Mouse (Mus musculus): Measurements from ENCODE around the gene Fam198a. TPM values are rescaled to one million over a fixed set of nuclear protein-coding genes. Genes with fewer than 3 reads are reported as not detected.

The Fam198a gene
- polyA plus RNA-seq (2012; ENCODE audit: insufficient read depth, low replicate concordance), result not detected in 2 replicates

DNA sequence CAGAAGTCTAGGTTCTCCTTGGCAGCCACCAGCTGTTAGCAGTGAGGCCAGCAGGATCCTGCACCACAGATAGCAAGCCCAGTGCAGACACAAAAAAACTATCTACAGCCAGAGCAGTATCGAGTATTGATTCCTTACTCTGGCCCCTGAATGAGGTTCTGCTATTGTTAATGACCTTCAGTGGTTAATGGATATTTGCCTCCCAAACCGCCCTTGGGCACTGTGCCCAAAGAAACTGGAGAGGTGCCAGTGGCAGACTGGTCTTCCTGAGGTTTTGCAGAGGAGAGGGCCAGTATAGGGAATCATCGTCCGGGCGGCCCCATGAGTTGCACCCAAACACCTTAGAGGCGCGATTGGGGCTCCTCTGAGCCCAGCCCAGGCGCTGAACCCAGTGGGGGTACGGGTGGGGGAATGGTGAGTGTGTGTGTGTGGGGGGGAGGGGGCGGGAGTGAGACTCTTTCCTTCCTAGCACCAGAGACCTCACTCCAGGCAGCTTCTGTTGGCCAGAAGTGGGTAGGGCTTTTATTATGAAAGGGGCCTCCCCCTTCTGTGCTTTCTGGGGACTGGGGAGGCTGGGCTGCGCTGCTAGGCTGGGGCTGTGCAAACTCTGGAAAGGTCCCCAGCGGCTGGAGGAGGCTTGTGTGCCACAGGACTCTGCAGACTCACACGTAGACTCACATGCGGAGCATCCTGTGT is at the start of gene Fam198a:
Fam198a (plus strand) TSS at position 571 of the 696 bp plus-strand sequence.
- Histone ChIP-seq H3K27me3 (replicated peaks) (peaks cover 22% of the 10 kb centered on the region), H3K4me3 (replicated peaks) (no peak within 1 kb of the TSS), H3K36me3 (replicated peaks; ENCODE audit: low read length) (no peaks in the 10 kb centered on the region), H3K4me1 (peaks cover 22% of the 10 kb centered on the region), H3K9me3 (no peaks in the 10 kb centered on the region)
- TF ChIP-seq GATA1 (IDR thresholded peaks at IDR 0.05; ENCODE audit: borderline replicate concordance, low read length) (no peak), FLI1 (IDR thresholded peaks at IDR 0.05; ENCODE audit: low read length) (no peak)

DNA sequence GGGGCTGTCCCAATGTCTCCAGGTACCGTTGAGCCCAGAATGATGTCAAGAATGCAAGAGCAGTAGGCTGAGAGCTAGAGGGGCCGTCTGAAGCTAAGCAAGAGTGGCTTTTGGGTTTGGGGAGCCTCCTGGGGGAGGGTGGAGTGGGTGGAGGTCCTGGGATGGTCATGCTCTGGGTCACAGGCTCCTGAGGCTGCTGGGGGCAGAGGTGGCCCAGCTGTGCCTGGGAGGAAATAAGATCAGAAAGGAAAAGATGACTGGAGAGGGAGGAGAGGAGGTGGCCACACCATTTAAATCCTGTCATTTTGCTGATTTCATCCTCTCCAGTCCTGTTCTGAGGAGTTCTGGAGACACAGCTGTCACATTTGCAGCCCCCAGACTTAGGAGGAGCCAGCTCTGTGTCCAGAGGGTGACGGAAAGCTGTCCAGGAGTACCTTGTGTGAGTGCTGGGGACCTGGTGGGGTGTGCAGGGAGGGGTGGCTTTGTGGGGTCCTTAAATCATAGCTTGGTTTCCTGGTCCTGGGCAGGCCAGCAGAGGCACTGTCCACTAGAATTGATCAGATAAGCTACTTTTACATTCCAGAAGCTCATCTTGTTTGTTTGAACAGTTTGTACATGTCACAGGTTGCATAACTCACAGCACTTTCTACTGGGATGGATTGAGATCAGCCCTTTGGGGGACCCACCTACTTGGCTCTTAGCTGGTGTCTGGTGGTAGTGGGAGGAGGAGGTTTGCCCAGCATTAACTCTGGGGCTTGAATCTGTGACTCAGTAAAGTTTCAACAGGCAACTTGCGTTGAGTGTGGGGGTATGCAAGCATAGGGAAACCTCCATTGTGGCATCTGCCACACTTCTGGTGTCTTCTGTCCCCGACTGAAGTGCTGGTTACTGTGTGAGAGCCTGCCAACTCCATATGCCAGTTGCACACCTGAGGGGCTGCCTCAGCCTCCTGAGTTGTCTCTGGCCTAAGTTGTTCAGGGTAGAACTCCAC is 48.8 kb upstream of the Fam198a start:
- H3K36me3 ChIP-seq (replicated peaks; ENCODE audit: low read length), result no peaks in the 10 kb centered on the region
- TF ChIP-seq GATA1 (IDR thresholded peaks at IDR 0.05; ENCODE audit: borderline replicate concordance, low read length) (no peak), FLI1 (IDR thresholded peaks at IDR 0.05; ENCODE audit: low read length) (no peak)
- H3K4me1 ChIP-seq, result peaks cover 68% of the 10 kb centered on the region
- H3K4me3 ChIP-seq (replicated peaks), result no peak overlapping the region
- H3K27me3 ChIP-seq (replicated peaks), result peaks cover 27% of the 10 kb centered on the region
- H3K9me3 ChIP-seq, result no peaks in the 10 kb centered on the region

DNA sequence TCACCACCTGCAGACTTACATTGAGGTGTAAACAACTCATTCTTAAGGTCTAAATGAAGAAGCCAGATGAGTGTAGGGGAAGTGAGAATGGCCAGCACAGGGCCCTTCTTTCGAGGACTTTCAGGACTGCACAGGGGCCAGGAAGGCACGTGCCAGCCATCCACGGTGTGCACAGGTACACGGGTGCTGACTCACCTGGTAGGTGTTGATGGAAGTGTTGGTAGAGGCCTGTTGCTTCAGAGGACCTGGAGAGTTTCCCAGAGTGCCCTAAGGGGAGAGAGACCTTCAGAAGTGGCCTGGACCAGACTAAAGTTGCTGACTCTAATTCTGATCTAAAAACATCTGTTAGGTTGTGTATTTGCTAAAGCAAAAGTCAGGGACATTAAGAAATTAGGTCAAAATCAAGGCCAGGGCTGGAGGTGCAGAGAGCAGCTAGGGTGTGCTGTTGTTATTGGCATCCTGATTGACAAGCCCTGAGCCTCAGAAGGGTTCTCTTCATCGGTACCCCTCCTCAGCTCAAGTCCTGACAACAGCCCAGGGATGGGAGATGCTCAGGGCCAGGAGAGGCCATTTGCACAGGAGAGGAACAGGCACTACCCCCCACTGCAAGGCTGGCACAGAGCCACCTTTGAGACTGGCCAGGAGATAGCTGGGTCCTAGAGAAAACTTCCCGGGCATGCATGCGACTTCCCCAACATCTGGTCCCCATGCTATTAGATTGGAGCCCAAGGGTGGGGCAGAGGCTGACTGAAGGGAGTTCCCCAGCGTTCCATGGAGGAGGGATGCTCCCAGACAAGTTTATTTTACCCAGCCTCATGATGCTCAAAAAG is 47.1 kb upstream of the Fam198a start:
- Histone ChIP-seq H3K4me1 (peaks cover 72% of the 10 kb centered on the region), H3K36me3 (replicated peaks; ENCODE audit: low read length) (peaks cover 4% of the 10 kb centered on the region), H3K4me3 (replicated peaks) (no peak overlapping the region), H3K9me3 (peaks cover 9% of the 10 kb centered on the region; the same call in 1 of the 2 replicates), H3K27me3 (replicated peaks) (peaks cover 26% of the 10 kb centered on the region)
- TF ChIP-seq GATA1 (IDR thresholded peaks at IDR 0.05; ENCODE audit: borderline replicate concordance, low read length) (no peak), FLI1 (IDR thresholded peaks at IDR 0.05; ENCODE audit: low read length) (no peak)

DNA sequence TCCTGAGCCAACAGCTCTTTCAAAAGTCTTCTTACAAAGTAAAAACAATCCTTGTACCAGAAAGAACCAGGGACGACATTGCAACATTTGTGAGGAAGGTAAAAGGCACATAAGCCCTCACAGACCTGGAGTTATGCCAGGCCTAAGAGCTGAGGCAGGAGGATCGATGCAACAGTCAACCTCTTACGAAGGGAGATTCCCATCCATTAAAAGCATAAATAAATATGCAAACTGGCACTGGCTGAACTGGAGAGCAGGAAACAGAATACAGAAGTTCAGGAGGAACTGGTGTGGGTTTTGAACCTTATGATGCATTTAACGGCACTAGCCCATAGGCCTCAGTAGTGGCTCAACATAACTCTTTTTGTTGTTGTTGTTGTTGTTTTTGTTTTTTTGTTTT is 46.5 kb upstream of the Fam198a start:
- no peak overlapping the region for H3K4me3 ChIP-seq (replicated peaks)
- TF ChIP-seq FLI1 (IDR thresholded peaks at IDR 0.05; ENCODE audit: low read length) (no peak), GATA1 (IDR thresholded peaks at IDR 0.05; ENCODE audit: borderline replicate concordance, low read length) (no peak)
- peaks cover 25% of the 10 kb centered on the region for H3K27me3 ChIP-seq (replicated peaks)
- peaks cover 9% of the 10 kb centered on the region for H3K36me3 ChIP-seq (replicated peaks; ENCODE audit: low read length)
- H3K9me3 ChIP-seq, result peaks cover 12% of the 10 kb centered on the region; the same call in 1 of the 2 replicates
- peaks cover 77% of the 10 kb centered on the region for H3K4me1 ChIP-seq

DNA sequence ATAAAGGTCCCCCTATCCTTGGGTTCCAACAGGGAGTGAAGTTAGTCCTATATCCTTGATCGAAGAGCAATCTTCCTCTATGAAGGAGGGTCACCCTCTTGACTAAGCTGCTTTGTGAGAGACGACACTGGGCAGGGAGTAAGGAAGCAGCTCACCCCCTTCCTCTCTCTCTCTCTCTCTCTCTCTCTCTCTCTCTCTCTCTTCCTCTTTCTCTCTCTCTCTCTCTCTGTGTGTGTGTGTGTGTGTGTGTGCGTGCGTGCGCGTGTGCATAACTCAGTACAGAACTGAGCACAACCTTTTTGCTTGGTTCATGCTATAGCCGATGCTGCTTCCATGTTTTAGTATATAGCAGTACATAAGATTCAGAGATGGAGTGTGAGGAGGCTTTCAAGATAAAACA is 45.8 kb upstream of the Fam198a start:
- H3K36me3 ChIP-seq (replicated peaks; ENCODE audit: low read length), result peaks cover 9% of the 10 kb centered on the region
- H3K4me3 ChIP-seq (replicated peaks), result no peak overlapping the region
- peaks cover 79% of the 10 kb centered on the region for H3K4me1 ChIP-seq
- H3K9me3 ChIP-seq, result peaks cover 12% of the 10 kb centered on the region; the same call in 1 of the 2 replicates
- TF ChIP-seq FLI1 (IDR thresholded peaks at IDR 0.05; ENCODE audit: low read length) (no peak), GATA1 (IDR thresholded peaks at IDR 0.05; ENCODE audit: borderline replicate concordance, low read length) (no peak)
- peaks cover 24% of the 10 kb centered on the region for H3K27me3 ChIP-seq (replicated peaks)

DNA sequence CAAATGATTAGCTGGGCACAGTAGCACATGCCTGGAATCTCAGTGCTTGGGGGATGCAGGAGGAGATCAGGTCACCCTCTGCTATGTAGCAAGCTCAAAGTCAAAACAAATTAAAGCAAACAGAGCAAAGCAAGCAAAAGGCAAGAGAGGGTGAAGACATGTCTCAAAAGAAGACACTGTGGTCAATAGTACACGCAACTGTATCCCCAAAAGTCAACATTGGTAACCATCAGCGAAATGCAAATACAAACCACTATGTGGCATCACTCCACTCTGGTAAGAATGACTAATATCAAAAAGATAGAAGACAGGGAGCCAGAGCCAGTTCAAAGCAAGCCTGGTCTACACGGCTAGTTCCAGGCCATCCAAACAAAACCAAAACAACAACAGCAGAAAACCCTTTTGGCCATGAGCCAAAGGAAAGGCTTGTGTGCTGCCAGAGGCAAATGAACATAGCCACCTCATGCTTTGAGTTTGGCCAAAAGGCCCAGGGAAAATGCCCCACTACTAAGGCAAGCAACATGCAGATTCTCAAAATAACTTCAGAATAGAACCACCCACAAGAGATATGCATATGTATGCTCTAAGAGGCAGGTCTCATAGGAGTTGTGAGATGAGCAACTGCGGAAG is 45.1 kb upstream of the Fam198a start:
- Histone ChIP-seq H3K27me3 (replicated peaks) (peaks cover 23% of the 10 kb centered on the region), H3K36me3 (replicated peaks; ENCODE audit: low read length) (peaks cover 9% of the 10 kb centered on the region), H3K4me3 (replicated peaks) (no peak overlapping the region), H3K4me1 (peaks cover 79% of the 10 kb centered on the region), H3K9me3 (peaks cover 12% of the 10 kb centered on the region; the same call in 1 of the 2 replicates)
- TF ChIP-seq GATA1 (IDR thresholded peaks at IDR 0.05; ENCODE audit: borderline replicate concordance, low read length), result no peak
- no peak for TF ChIP-seq FLI1 (IDR thresholded peaks at IDR 0.05; ENCODE audit: low read length)

DNA sequence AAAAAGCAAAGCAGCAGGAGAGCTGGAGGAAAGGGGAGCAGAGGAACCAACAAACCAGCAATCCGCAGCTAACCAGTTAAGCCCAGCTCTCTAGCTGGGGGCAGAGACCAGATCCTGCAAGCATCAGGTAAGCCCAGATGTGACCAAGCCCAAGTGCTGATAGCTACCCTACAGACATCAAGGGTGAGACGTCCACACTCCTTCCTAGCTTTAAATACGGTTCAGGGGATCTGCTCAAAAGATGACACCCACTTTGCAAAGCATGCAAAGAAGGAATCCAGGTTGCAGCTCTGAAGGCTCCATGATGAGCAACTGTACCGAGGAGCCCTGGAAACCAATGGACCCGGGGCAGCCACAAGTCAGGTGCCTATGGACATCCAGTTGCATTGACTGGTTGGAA is 44.3 kb upstream of the Fam198a start:
- peaks cover 9% of the 10 kb centered on the region for H3K36me3 ChIP-seq (replicated peaks; ENCODE audit: low read length)
- H3K4me1 ChIP-seq, result peaks cover 78% of the 10 kb centered on the region
- peaks cover 19% of the 10 kb centered on the region for H3K27me3 ChIP-seq (replicated peaks)
- TF ChIP-seq GATA1 (IDR thresholded peaks at IDR 0.05; ENCODE audit: borderline replicate concordance, low read length) (no peak), FLI1 (IDR thresholded peaks at IDR 0.05; ENCODE audit: low read length) (no peak)
- peaks cover 12% of the 10 kb centered on the region; the same call in 1 of the 2 replicates for H3K9me3 ChIP-seq
- H3K4me3 ChIP-seq (replicated peaks), result no peak overlapping the region

DNA sequence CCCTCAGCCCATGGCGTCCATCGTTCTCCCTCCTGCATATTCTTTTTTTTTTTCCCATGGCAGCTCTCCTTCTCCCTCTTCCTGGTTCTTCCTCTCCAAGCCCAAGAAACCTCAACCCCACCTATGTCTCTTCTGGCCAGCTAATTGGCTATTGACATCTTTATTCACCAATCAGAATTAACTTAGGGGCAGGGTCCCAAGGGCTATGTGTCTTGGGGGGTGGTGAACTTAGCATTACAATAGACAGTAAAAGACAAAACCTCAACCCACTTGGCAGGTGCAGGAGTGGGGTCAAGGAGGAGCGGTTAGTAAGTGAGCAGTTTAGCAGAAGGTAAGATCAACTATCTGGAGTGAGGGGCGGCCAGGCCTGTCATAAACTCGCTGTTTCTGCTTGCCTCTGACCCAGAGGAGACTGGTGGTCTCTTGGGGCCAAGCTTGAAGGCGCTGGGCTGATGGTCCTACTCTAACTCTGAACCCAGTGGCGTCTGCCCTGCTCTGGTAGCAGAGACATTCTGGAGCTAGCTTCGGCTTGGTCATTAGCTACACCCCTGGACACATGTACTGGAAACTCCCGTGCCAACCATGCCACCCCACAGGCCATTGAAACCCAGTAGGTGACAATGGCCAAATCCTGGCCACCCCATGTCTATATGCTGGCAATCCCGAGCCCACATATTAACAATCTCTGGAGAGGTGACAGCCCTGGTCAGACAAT is 43.3 kb upstream of the Fam198a start:
- Histone ChIP-seq H3K4me1 (peaks cover 78% of the 10 kb centered on the region), H3K27me3 (replicated peaks) (peaks cover 18% of the 10 kb centered on the region), H3K36me3 (replicated peaks; ENCODE audit: low read length) (peaks cover 9% of the 10 kb centered on the region), H3K4me3 (replicated peaks) (no peak overlapping the region), H3K9me3 (peaks cover 12% of the 10 kb centered on the region; the same call in 1 of the 2 replicates)
- no peak for TF ChIP-seq FLI1 (IDR thresholded peaks at IDR 0.05; ENCODE audit: low read length)
- TF ChIP-seq GATA1 (IDR thresholded peaks at IDR 0.05; ENCODE audit: borderline replicate concordance, low read length), result no peak
